Comparison of ENCODE assay signal across 8 mouse cellular contexts in genomic region chr6:54594469-54595329, GRCm38 (mm10). TPM values are rescaled to one million over a fixed set of nuclear protein-coding genes. Genes with fewer than 3 reads are reported as not detected.
A peak's percentile ranks its signal among the peaks of the same experiment; 100 is the strongest.
DNase-seq lines count a peak whose midpoint lies in the region; ATAC-seq and TF ChIP-seq lines count a peak whose summit lies in the region.

Plekha8 (plus strand) TSS chr6:54595111.

- no peaks in the 10 kb centered on the region for H3K79me2 ChIP-seq in CH12.LX (replicated peaks; ENCODE audit: control insufficient read depth, extremely low read depth, insufficient read depth, poor library complexity, severe bottlenecking)

- H3K27me3 ChIP-seq in CH12.LX (replicated peaks), result peaks cover 2% of the 10 kb centered on the region
- H3K27me3 ChIP-seq in forebrain, embryonic 10.5 days (ENCODE audit: poor library complexity, severe bottlenecking), result no peaks in the 10 kb centered on the region
- no peaks in the 10 kb centered on the region for H3K27me3 ChIP-seq in heart, embryonic 14.5 days (ENCODE audit: control insufficient read depth, insufficient read depth, low read length)
- H3K27me3 ChIP-seq in liver, embryonic 12.5 days (replicated peaks), result peaks cover 20% of the 10 kb centered on the region
- H3K27me3 ChIP-seq in stomach, embryonic 14.5 days (ENCODE audit: control insufficient read depth, insufficient read depth, low read length), result no peaks in the 10 kb centered on the region

- no peak within 1 kb of the TSS for H3K27ac ChIP-seq in CH12.LX (ENCODE audit: insufficient read depth, low read depth)
- peak within 1 kb of the TSS; percentile 92 for H3K27ac ChIP-seq in forebrain, embryonic 10.5 days
- H3K27ac ChIP-seq in heart, embryonic 14.5 days (replicated peaks in 1 of 2; ENCODE audit: control insufficient read depth in 1 of 2, insufficient read depth in 1 of 2, low read depth in 2 of 2, low read length in 2 of 2), result peak within 1 kb of the TSS; percentile 43 to 79
- peak within 1 kb of the TSS; percentile 60; the same call in 1 of the 2 replicates for H3K27ac ChIP-seq in liver, embryonic 12.5 days
- peak within 1 kb of the TSS; percentile 62 for H3K27ac ChIP-seq in stomach, embryonic 14.5 days (ENCODE audit: low read length)

- H3K4me1 ChIP-seq in CH12.LX (ENCODE audit: control insufficient read depth in 1 of 2, insufficient read depth in 2 of 2), result peaks cover 0 to 29% of the 10 kb centered on the region in 2 experiments; a peak in 2 of 4 replicates
- peaks cover 61% of the 10 kb centered on the region for H3K4me1 ChIP-seq in forebrain, embryonic 10.5 days
- peaks cover 2 to 33% of the 10 kb centered on the region in 2 experiments; a peak in 3 of 4 replicates for H3K4me1 ChIP-seq in heart, embryonic 14.5 days (ENCODE audit: control insufficient read depth in 2 of 2, insufficient read depth in 2 of 2, low read length in 2 of 2)
- H3K4me1 ChIP-seq in liver, embryonic 12.5 days, result peaks cover 33% of the 10 kb centered on the region
- H3K4me1 ChIP-seq in stomach, embryonic 14.5 days (ENCODE audit: control insufficient read depth, insufficient read depth, low read length), result peaks cover 12% of the 10 kb centered on the region

- 0% methylated on average over 48 of the region's 49 CpGs for WGBS in forebrain, embryonic 10.5 days
- WGBS in heart, embryonic 14.5 days, result under 1% methylated on average over 49 of the region's 49 CpGs
- under 1% methylated on average over 46 of the region's 49 CpGs for WGBS in liver, embryonic 12.5 days (ENCODE audit: insufficient replicate concordance)
- WGBS in stomach, embryonic 14.5 days, result under 1% methylated on average over 46 of the region's 49 CpGs

- peak; percentile 20 for TF ChIP-seq RAD21 in CH12.LX (IDR thresholded peaks at IDR 0.05; ENCODE audit: low read depth, low read length)

- dilution Hi-C loops in CH12.LX (cut with MboI; ENCODE audit: extremely low pct_ligation_motif_present, extremely low pct_unique_long_range_greater_than_20kb, low sequenced_read_pairs), result no loop called here

- no peaks in the 10 kb centered on the region for H3K9me3 ChIP-seq in CH12.LX (replicated peaks; ENCODE audit: low read length)
- H3K9me3 ChIP-seq in forebrain, embryonic 10.5 days, result no peaks in the 10 kb centered on the region
- no peaks in the 10 kb centered on the region for H3K9me3 ChIP-seq in heart, embryonic 14.5 days (ENCODE audit: control insufficient read depth, low read length)
- H3K9me3 ChIP-seq in liver, embryonic 12.5 days (replicated peaks), result no peaks in the 10 kb centered on the region
- no peaks in the 10 kb centered on the region for H3K9me3 ChIP-seq in stomach, embryonic 14.5 days (ENCODE audit: control insufficient read depth, low read depth, low read length)

- TF ChIP-seq EP300 in CH12.LX (IDR thresholded peaks at IDR 0.05; ENCODE audit: low read length), result no peak

- peak within 1 kb of the TSS; percentile 91 for H3K4me2 ChIP-seq in CH12.LX (ENCODE audit: insufficient read depth, low read depth, poor library complexity, severe bottlenecking)
- peak within 1 kb of the TSS; percentile 70 for H3K4me2 ChIP-seq in heart, embryonic 14.5 days (ENCODE audit: low read length)
- peak within 1 kb of the TSS; percentile 96 for H3K4me2 ChIP-seq in liver, embryonic 12.5 days
- peak within 1 kb of the TSS; percentile 62 for H3K4me2 ChIP-seq in stomach, embryonic 14.5 days (replicated peaks; ENCODE audit: low read depth, low read length)

- peak; percentile 68 for TF ChIP-seq POLR2A in CH12.LX (IDR thresholded peaks at IDR 0.05; ENCODE audit: low read depth, low read length)

- ATAC-seq in heart, embryonic 14.5 days (ENCODE audit: insufficient number of reproducible peaks, insufficient read depth, low FRiP score, low read depth), result peak; percentile 90
- peak; percentile 89 for ATAC-seq in liver, embryonic 12.5 days
- peak; percentile 92 for ATAC-seq in stomach, embryonic 14.5 days (ENCODE audit: insufficient number of reproducible peaks, insufficient read depth, low FRiP score, low read depth)

- peak in 1 of 2 experiments; percentile 46; a peak in 2 of 4 replicates for TF ChIP-seq CTCF in CH12.LX (conservative IDR thresholded peaks at IDR 0.05 in 1 of 2, IDR thresholded peaks at IDR 0.05 in 1 of 2; ENCODE audit: low read depth in 2 of 2, low read length in 2 of 2)

- peak within 1 kb of the TSS; percentile 88 for H3K9ac ChIP-seq in CH12.LX (ENCODE audit: insufficient read depth, low read depth)
- peak within 1 kb of the TSS; percentile 82 for H3K9ac ChIP-seq in heart, embryonic 14.5 days (ENCODE audit: low read length)
- H3K9ac ChIP-seq in liver, embryonic 12.5 days, result peak within 1 kb of the TSS; percentile 82
- H3K9ac ChIP-seq in stomach, embryonic 14.5 days (replicated peaks; ENCODE audit: low read depth, low read length), result peak within 1 kb of the TSS; percentile 56

- H3K4me3 ChIP-seq in CH12.LX (replicated peaks in 1 of 3; ENCODE audit: low read depth in 2 of 3, low read length in 2 of 3, poor library complexity in 1 of 3), result peak within 1 kb of the TSS; percentile 70 to 98 (median 80)
- H3K4me3 ChIP-seq in forebrain, embryonic 10.5 days, result peak within 1 kb of the TSS; percentile 90
- H3K4me3 ChIP-seq in heart, embryonic 14.5 days (ENCODE audit: control insufficient read depth in 1 of 2, insufficient read depth in 1 of 2, low read depth in 1 of 2, low read length in 2 of 2), result peak within 1 kb of the TSS; percentile 76 to 81
- peak within 1 kb of the TSS; percentile 78 for H3K4me3 ChIP-seq in liver, embryonic 12.5 days
- H3K4me3 ChIP-seq in stomach, embryonic 14.5 days (ENCODE audit: low read depth, low read length), result peak within 1 kb of the TSS; percentile 85

- H3K36me3 ChIP-seq in CH12.LX (replicated peaks in 1 of 2; ENCODE audit: control insufficient read depth in 1 of 2, insufficient read depth in 1 of 2, low read length in 1 of 2), result no peaks in the 10 kb centered on the region
- H3K36me3 ChIP-seq in forebrain, embryonic 10.5 days (replicated peaks), result no peaks in the 10 kb centered on the region
- H3K36me3 ChIP-seq in heart, embryonic 14.5 days (ENCODE audit: control insufficient read depth, insufficient read depth, low read length), result no peaks in the 10 kb centered on the region
- no peaks in the 10 kb centered on the region for H3K36me3 ChIP-seq in liver, embryonic 12.5 days
- no peaks in the 10 kb centered on the region for H3K36me3 ChIP-seq in stomach, embryonic 14.5 days (ENCODE audit: control insufficient read depth, insufficient read depth, low read length)

- peak; percentile 71 for DNase-seq in CH12.LX (ENCODE audit: extremely low read depth)
- peak; percentile 71 for DNase-seq in c-Kit-positive CD71-negative TER-119-negative erythroid progenitor cells, embryonic 14.5 days (ENCODE audit: low read depth)
- peak; percentile 86 for DNase-seq in forebrain, embryonic 10.5 days (ENCODE audit: extremely low spot score, low spot score)
- peak; percentile 96 for DNase-seq in kidney, postnatal 10 days
- peak; percentile 65 for DNase-seq in naive thymus-derived CD4-positive, alpha-beta T cell, adult 2 months (ENCODE audit: low read depth)

- in situ Hi-C loops in CH12.LX (cut with MboI; ENCODE audit: low pct_ligation_motif_present, low pct_unique_long_range_greater_than_20kb, low sequenced_read_pairs), result loop anchor here (10.0 to 25.0 kb wide), 3 partner anchors 210 to 418 kb away; no protein-coding TSS in a partner anchor

TF ChIP-seq in CH12.LX, 34 proteins besides CTCF, POLR2A, EP300 and RAD21 (continues in another document):
- TF ChIP-seq IRF4 (IDR thresholded peaks at IDR 0.05; ENCODE audit: low read depth, low read length) (peak; percentile 32; the same call in 1 of the 2 replicates), HCFC1 (IDR thresholded peaks at IDR 0.05; ENCODE audit: low read depth, low read length) (peak; percentile 56; the same call in 1 of the 2 replicates), JUN (IDR thresholded peaks at IDR 0.05; ENCODE audit: insufficient read depth, low read depth, low read length) (no peak), MAX (IDR thresholded peaks at IDR 0.05; ENCODE audit: low read length) (peak; percentile 75; the same call in 1 of the 2 replicates), NRF1 (IDR thresholded peaks at IDR 0.05; ENCODE audit: low read depth, low read length) (peak; percentile 95), MYC (IDR thresholded peaks at IDR 0.05; ENCODE audit: low read depth, low read length) (peak; percentile 37; the same call in 1 of the 2 replicates), RCOR1 (conservative IDR thresholded peaks at IDR 0.05; ENCODE audit: low read depth, low read length) (no peak), GABPA (IDR thresholded peaks at IDR 0.05; ENCODE audit: insufficient replicate concordance, low read depth, low read length) (no peak), CHD1 (IDR thresholded peaks at IDR 0.05; ENCODE audit: low read depth, low read length) (no peak), TBP (conservative IDR thresholded peaks at IDR 0.05; ENCODE audit: low read depth, low read length) (no peak), SIN3A (IDR thresholded peaks at IDR 0.05; ENCODE audit: low read length) (peak; percentile 87), MXI1 (IDR thresholded peaks at IDR 0.05; ENCODE audit: low read depth, low read length) (peak; percentile 91), JUND (conservative IDR thresholded peaks at IDR 0.05; ENCODE audit: low read depth, low read length) (no peak), ZNF384 (IDR thresholded peaks at IDR 0.05; ENCODE audit: low read depth, low read length) (peak; percentile 84), NELFE (IDR thresholded peaks at IDR 0.05; ENCODE audit: low read depth, low read length) (peak; percentile 64), ELF1 (IDR thresholded peaks at IDR 0.05; ENCODE audit: low read depth, low read length) (peak; percentile 23; the same call in 1 of the 2 replicates), BHLHE40 (IDR thresholded peaks at IDR 0.05; ENCODE audit: low read depth, low read length) (peak; percentile 68), ZC3H11A (IDR thresholded peaks at IDR 0.05; ENCODE audit: low read depth, low read length) (no peak), UBTF (IDR thresholded peaks at IDR 0.05; ENCODE audit: low read depth, low read length) (no peak; the same call in 1 of the 2 replicates), MEF2A (IDR thresholded peaks at IDR 0.05; ENCODE audit: borderline replicate concordance, low read depth, low read length) (peak; percentile 40; the same call in 1 of the 2 replicates), ETS1 (conservative IDR thresholded peaks at IDR 0.05; ENCODE audit: low read depth, low read length) (no peak), PAX5 (IDR thresholded peaks at IDR 0.05; ENCODE audit: low read length) (no peak)

RNA-seq across cellular contexts. Expression of gene Plekha8, which starts in this region (rescaled TPM):
- total RNA-seq in CH12.LX (2012; rRNA removed) (10.2 and 10.8 TPM in 2 replicates), CH12.LX (2014; rRNA removed) (9.8 and 11.1 TPM in 2 replicates)
- 5.8 and 6.8 TPM in 2 replicates for polyA plus RNA-seq in CH12.LX (2012; ENCODE audit: insufficient read length, low read depth)
- 20.9 and 21.6 TPM in 2 replicates for polyA plus RNA-seq in forebrain, embryonic 10.5 days (2016; fragmentation: Nextera tagmentation; extraction: Ambion mirVana)
- 8.2 and 8.9 TPM in 2 replicates for polyA plus RNA-seq in heart, embryonic 14.5 days (2014; fragmentation: Nextera tagmentation; extraction: Ambion mirVana)
- polyA plus RNA-seq in liver, embryonic 12.5 days (2016; fragmentation: Nextera tagmentation; extraction: Ambion mirVana), result 5.0 TPM in 2 replicates
- polyA plus RNA-seq in stomach, embryonic 14.5 days (2014; fragmentation: Nextera tagmentation; extraction: Ambion mirVana), result 9.8 and 10.2 TPM in 2 replicates
